Mouse (Mus musculus) mesoderm, embryonic 11.5 days (tissue): ENCODE results near the gene Gbp2b.
"Not testable (repeated sequence)": the region's sequence is repeated elsewhere in the genome, so short reads cannot be mapped to it uniquely, and the experiment has no call there.

ENCODE experiments used
- DNase-seq: peaks from one replicate; pipeline ENCODE4 v3.0.0-alpha.2; 2012; ENCODE audit warnings: low read depth, low spot score

Gene Gbp2b

GRCm38 (mm10) chr3:142620111-142620955 lies 25.7 kb downstream of the Gbp2b start, which contains the start of gene Gbp2:
TSS of gene Gbp2 (plus strand) at chr3:142620602.
- DNase-seq = no peak

DNA sequence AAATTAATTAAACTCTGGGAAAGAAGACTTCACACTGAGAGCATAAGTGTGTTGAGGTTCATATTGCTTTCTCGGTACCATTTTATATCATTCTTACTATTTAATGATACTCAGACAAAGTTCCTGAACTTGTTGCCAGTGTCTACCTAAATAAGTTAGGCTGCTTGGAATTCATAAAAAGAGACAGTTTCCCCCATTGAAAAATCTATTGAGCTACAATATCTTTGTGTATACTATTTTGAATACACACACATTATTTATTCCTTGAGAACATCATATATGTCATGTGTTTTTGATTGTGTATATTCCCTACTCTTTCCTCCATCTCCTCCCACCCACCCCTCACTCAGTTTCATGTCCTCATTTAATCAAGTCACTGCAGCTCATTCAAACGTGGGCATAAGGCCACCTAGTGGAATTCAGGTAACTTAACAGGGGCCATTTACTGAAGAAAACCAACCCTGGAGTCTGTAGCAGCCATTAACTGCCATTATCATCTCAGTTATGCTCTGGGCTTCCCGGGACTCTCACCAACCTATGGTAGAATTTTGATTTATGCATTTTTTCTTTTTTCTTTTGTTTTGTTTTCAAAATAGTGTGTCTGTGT lies 26.4 kb downstream of the Gbp2b start:
- no peak for DNase-seq

- no peak for DNase-seq
Observed at GRCm38 (mm10) chr3:142630385-142630784, 35.7 kb downstream of the Gbp2b start.

GRCm38 (mm10) chr3:142640201-142640600 lies 45.6 kb downstream of the Gbp2b start:
- peak; percentile 62 for DNase-seq

- DNase-seq = peak; percentile 60
Observed at GRCm38 (mm10) chr3:142645949-142646348, 51.3 kb downstream of the Gbp2b start.

DNA sequence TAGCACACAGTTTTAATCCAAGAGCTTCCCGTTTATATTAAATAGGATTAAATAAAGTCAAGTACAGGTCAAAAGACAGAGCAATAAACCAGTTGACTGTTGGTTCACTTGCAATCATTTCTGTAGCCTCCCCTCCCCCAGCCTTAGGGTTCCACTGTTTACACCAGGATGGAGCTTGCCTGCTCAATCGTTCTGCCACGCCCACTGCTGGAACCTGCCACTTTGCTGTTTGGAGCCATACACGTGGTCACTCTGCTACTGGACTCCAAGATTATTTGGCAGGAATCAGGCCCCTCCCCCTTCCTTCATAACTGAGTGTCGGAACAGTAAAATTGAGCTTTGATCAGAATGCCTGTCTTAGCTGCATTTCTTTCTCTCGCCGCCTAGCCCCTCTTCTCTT lies 53.2 kb downstream of the Gbp2b start:
- not testable (repeated sequence) for DNase-seq

GRCm38 (mm10) chr3:142650205-142650604 lies 55.6 kb downstream of the Gbp2b start:
- no peak for DNase-seq

GRCm38 (mm10) chr3:142664723-142665122 lies 70.1 kb downstream of the Gbp2b start:
- no peak for DNase-seq
